Mouse (Mus musculus) kidney, postnatal 0 days (tissue): Measurements from ENCODE around the gene Sh3bp5. TPM values are rescaled to one million over a fixed set of nuclear protein-coding genes. Genes with fewer than 3 reads are reported as not detected.

Source experiments
- ATAC-seq: fragments of 200-750 bp; cut with Nextera tagmentation; replicated peaks from 2 replicates; pipeline ENCODE4 v1.8.0; 2017; ENCODE audit warnings: low read depth, moderate number of reproducible peaks, moderate TSS enrichment, moderate library complexity; ENCODE audit not compliant: low FRiP score
- DNase-seq: peaks from one replicate; pipeline ENCODE4 v3.0.0-alpha.2; 2016; ENCODE audit warnings: low spot score
- H3K27ac ChIP-seq: fragments of 300-500 bp; sonication (generic); 2 replicates; pipeline ENCODE4 v1.5.1; 2014; ENCODE audit warnings: mild to moderate bottlenecking
- H3K27me3 ChIP-seq: fragments of 300-500 bp; sonication (generic); 2 replicates; pipeline ENCODE4 v1.6.1; 2014; ENCODE audit warnings: low read length, mixed read lengths; ENCODE audit not compliant: insufficient read depth
- H3K36me3 ChIP-seq: fragments of 300-500 bp; sonication (generic); 2 replicates; pipeline ENCODE4 v1.6.1; 2014; ENCODE audit warnings: low read length, mixed read lengths; ENCODE audit not compliant: insufficient read depth
- H3K4me1 ChIP-seq: fragments of 300-500 bp; sonication (generic); replicated peaks from 2 replicates; pipeline ENCODE4 v1.6.1; 2014; ENCODE audit warnings: antibody characterized with exemption, low read length, mixed read lengths; ENCODE audit not compliant: insufficient read depth
- H3K4me2 ChIP-seq: fragments of 300-500 bp; sonication (generic); 2 replicates; pipeline ENCODE4 v1.6.1; 2014; ENCODE audit warnings: mild to moderate bottlenecking, low read length, moderate library complexity, mixed read lengths
- H3K4me3 ChIP-seq: fragments of 300-500 bp; sonication (generic); replicated peaks from 2 replicates; pipeline ENCODE4 v1.5.1; 2014; ENCODE audit warnings: low read depth, low read length
- H3K9ac ChIP-seq: fragments of 300-500 bp; sonication (generic); 2 replicates; pipeline ENCODE4 v1.6.1; 2014; ENCODE audit warnings: low read depth, low read length
- H3K9me3 ChIP-seq: fragments of 300-500 bp; sonication (generic); replicated peaks from 2 replicates; pipeline ENCODE4 v1.6.1; 2016; ENCODE audit warnings: low read length, inconsistent platforms, mixed read lengths
- CTCF ChIP-seq: IDR thresholded peaks from 2 replicates; pipeline ENCODE4 v1.5.1; 2016; ENCODE audit warnings: antibody characterized with exemption, low read depth, mild to moderate bottlenecking, moderate library complexity
- WGBS: fragments of 180-500 bp; shearing (Covaris S2); extraction: QIAGEN DNeasy Blood & Tissue Kit; methylation state at CpG from one replicate; pipeline ENCODE4 v1.1.7; 2014; 5-methylcytosine and 5-hydroxymethylcytosine counted together
- polyA plus RNA-seq: library from polyadenylated mRNA; unstranded; fragments of >200 nt; fragmentation: Nextera tagmentation; extraction: Ambion mirVana; gene quantifications from 2 replicates; pipeline ENCODE4 v1.2.1, GENCODE M21; 2015

Gene Sh3bp5
- polyA plus RNA-seq, 1 experiment from 2014 or later = 45.2 TPM

GRCm38 (mm10) chr14:31337406-31337805, 98.5 kb downstream of the Sh3bp5 start:
- no peaks in the 10 kb centered on the region for H3K9me3 ChIP-seq
- DNase-seq (no peak), ATAC-seq (no peak)
- 0 out of 2 replicates have a peak, but pooled peaks cover 4% of the 10 kb centered on the region for H3K36me3 ChIP-seq
- TF ChIP-seq CTCF = no peak
- H3K4me2 ChIP-seq = peak overlapping the region; percentile 72
- no peaks in the 10 kb centered on the region for H3K27me3 ChIP-seq
- WGBS = 25% methylated on average over 7 of the region's 7 CpGs
- H3K9ac ChIP-seq = peak overlapping the region; percentile 71
- peak overlapping the region; percentile 90; the same call in 1 of the 2 replicates for H3K27ac ChIP-seq
- peak overlapping the region; percentile 53 for H3K4me3 ChIP-seq
- H3K4me1 ChIP-seq = peaks cover 5% of the 10 kb centered on the region; the same call in 1 of the 2 replicates

GRCm38 (mm10) chr14:31336369-31337155, 99.3 kb downstream of the Sh3bp5 start, which contains the start of gene Capn7:
Gene Capn7, plus strand, starts transcription at chr14:31336638.
- peak within 1 kb of the TSS; percentile 90 for H3K27ac ChIP-seq
- H3K36me3 ChIP-seq = 0 out of 2 replicates have a peak, but pooled peaks cover 4% of the 10 kb centered on the region
- under 1% methylated on average over 78 of the region's 78 CpGs for WGBS
- H3K9ac ChIP-seq = peak within 1 kb of the TSS; percentile 71
- DNase-seq = peak; percentile 99
- ATAC-seq = peak; percentile 97
- H3K4me1 ChIP-seq = peaks cover 5% of the 10 kb centered on the region; the same call in 1 of the 2 replicates
- peak within 1 kb of the TSS; percentile 72 for H3K4me2 ChIP-seq
- peak within 1 kb of the TSS; percentile 53 for H3K4me3 ChIP-seq
- H3K27me3 ChIP-seq = no peaks in the 10 kb centered on the region
- no peaks in the 10 kb centered on the region for H3K9me3 ChIP-seq
- peak; percentile 69 for TF ChIP-seq CTCF

GRCm38 (mm10) chr14:31335765-31336164, 100.1 kb downstream of the Sh3bp5 start:
- Histone ChIP-seq H3K4me1 (peaks cover 5% of the 10 kb centered on the region; the same call in 1 of the 2 replicates), H3K36me3 (0 out of 2 replicates have a peak, but pooled peaks cover 4% of the 10 kb centered on the region), H3K9me3 (no peaks in the 10 kb centered on the region), H3K27ac (no peak overlapping the region), H3K4me2 (peak overlapping the region; percentile 72), H3K27me3 (no peaks in the 10 kb centered on the region), H3K9ac (no peak overlapping the region), H3K4me3 (peak overlapping the region; percentile 53; the same call in 1 of the 2 replicates)
- ATAC-seq (no peak), DNase-seq (no peak)
- TF ChIP-seq CTCF = no peak
- WGBS = 62% methylated on average over 3 of the region's 3 CpGs

- Histone ChIP-seq H3K4me1 (no peaks in the 10 kb centered on the region), H3K4me3 (no peak overlapping the region), H3K36me3 (no peaks in the 10 kb centered on the region), H3K9ac (no peak overlapping the region), H3K4me2 (no peak overlapping the region), H3K27ac (no peak overlapping the region), H3K27me3 (no peaks in the 10 kb centered on the region), H3K9me3 (no peaks in the 10 kb centered on the region)
- WGBS = 74% methylated on average over 4 of the region's 4 CpGs
- DNase-seq (no peak), ATAC-seq (no peak)
- no peak for TF ChIP-seq CTCF
Observed at GRCm38 (mm10) chr14:31330957-31331356, 104.9 kb downstream of the Sh3bp5 start.

- no peak overlapping the region for H3K27ac ChIP-seq
- H3K4me2 ChIP-seq = no peak overlapping the region
- no peak overlapping the region for H3K4me3 ChIP-seq
- WGBS = 49% methylated on average over 2 of the region's 2 CpGs
- H3K27me3 ChIP-seq = no peaks in the 10 kb centered on the region
- no peak overlapping the region for H3K9ac ChIP-seq
- DNase-seq (no peak), ATAC-seq (no peak)
- H3K36me3 ChIP-seq = no peaks in the 10 kb centered on the region
- no peaks in the 10 kb centered on the region for H3K4me1 ChIP-seq
- no peak for TF ChIP-seq CTCF
- H3K9me3 ChIP-seq = no peaks in the 10 kb centered on the region
Observed at GRCm38 (mm10) chr14:31329741-31330140, 106.1 kb downstream of the Sh3bp5 start.

- peak; percentile 59 for TF ChIP-seq CTCF
- no peak overlapping the region for H3K4me3 ChIP-seq
- no peak overlapping the region for H3K27ac ChIP-seq
- DNase-seq (peak; percentile 32), ATAC-seq (no peak)
- no peak overlapping the region for H3K4me2 ChIP-seq
- peaks cover 7% of the 10 kb centered on the region; the same call in 1 of the 2 replicates for H3K4me1 ChIP-seq
- no peak overlapping the region for H3K9ac ChIP-seq
- 69% methylated on average over 4 of the region's 4 CpGs for WGBS
- H3K27me3 ChIP-seq = no peaks in the 10 kb centered on the region
- H3K36me3 ChIP-seq = no peaks in the 10 kb centered on the region
- no peaks in the 10 kb centered on the region for H3K9me3 ChIP-seq
Observed at GRCm38 (mm10) chr14:31327681-31328080, 108.2 kb downstream of the Sh3bp5 start.
